Mouse (Mus musculus): Measurements from ENCODE around the gene Arl4d.

- no peak for TF ChIP-seq POLR2A (IDR thresholded peaks at IDR 0.05; ENCODE audit: insufficient read depth, low read depth, low read length)
- no peak for TF ChIP-seq CTCF (IDR thresholded peaks at IDR 0.05)
- no peak for TF ChIP-seq EP300 (IDR thresholded peaks at IDR 0.05; ENCODE audit: insufficient read depth, low read depth, low read length)
Observed at GRCm38 (mm10) chr11:101678770-101679169, 13.4 kb downstream of the Arl4d start.
